Mouse (Mus musculus) retina, embryonic 14.5 days (tissue): ENCODE data around the gene Tdpoz4.
"Not testable (repeated sequence)": the region's sequence is repeated elsewhere in the genome, so short reads cannot be mapped to it uniquely, and the experiment has no call there.

Experiments
- DNase-seq: peaks from one replicate; pipeline ENCODE4 v3.0.0-alpha.2; 2015; ENCODE audit warnings: low spot score

The Tdpoz4 gene

DNA sequence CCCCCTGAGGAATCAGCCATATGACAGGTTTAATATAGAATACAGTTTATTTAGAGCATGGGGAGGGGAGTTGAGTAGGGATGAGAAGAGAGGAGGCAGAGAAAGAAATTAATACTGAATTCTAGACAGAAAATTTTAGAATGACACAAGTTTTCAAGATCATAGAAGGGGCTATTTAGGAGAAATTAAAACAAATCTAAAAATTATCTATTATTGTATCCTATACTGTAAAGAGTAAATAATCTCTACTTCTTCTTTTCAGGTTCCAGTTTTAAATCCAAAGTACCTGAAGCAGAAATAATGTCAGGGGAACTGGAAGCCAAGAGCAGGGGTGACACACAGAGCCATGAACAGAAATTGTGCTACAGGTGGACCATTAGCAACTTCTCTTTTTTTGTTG is at the start of gene Tdpoz4:
Tdpoz4 (plus strand) TSS at position 301 of the 400 bp plus-strand sequence.
- not testable (repeated sequence) for DNase-seq

DNA sequence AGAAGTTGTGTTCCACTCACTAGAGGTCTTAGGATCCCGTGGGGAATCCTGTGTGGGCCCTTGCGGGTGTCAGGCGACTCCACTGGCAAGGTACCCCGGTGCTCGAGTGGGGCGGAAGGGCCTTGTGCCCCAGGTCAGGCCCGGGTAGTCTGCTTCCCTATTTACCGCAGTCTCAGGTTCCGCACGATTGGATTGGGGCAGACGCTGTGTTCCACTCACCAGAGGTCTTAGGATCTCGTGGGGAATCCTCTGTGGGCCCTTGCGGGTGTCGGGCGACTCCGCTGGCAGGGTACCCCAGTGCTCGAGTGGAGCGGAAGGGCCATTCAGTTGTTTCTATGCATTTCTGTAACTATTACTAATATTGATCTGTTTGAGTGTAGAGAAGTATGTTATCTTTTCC is 42.2 kb upstream of the Tdpoz4 start:
- not testable (repeated sequence) for DNase-seq

- DNase-seq = not testable (repeated sequence)
These were observed 23.5 kb upstream of the Tdpoz4 start, which contains the start of gene Gm5773 for GRCm38 (mm10) chr3:93772700-93773099. TSS of gene Gm5773 (plus strand) at chr3:93773000.

DNA sequence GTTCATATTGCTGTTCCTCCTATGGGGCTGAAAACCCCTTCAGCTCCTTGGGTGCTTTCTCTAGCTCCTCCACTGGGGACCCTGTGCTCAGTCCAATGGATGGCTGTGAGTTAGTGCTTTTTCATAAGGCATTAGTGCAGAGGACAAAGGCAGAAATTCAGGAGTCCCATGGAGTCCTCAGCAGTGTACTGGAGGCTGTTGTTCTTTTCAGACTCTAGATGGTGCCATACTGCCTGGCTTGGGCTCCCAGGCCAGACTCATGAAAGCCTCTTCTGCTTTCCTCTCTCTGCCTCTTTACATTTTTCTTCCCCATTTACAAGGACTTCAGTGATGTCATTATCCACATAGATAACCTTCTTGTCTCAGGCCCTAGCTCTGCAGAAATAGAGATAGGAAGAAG is 17.1 kb downstream of the Tdpoz4 start:
- DNase-seq = not testable (repeated sequence)

GRCm38 (mm10) chr3:93825720-93826119 is 29.5 kb downstream of the Tdpoz4 start, which contains the start of gene Tdpoz3:
TSS of gene Tdpoz3 (plus strand) at chr3:93826020.
- DNase-seq = not testable (repeated sequence)
